Mouse (Mus musculus) intestine, embryonic 16.5 days (tissue): ENCODE data around the gene H2-Eb2. TPM values are rescaled to one million over a fixed set of nuclear protein-coding genes. Genes with fewer than 3 reads are reported as not detected.

Experiments
- ATAC-seq: fragments of 200-750 bp; cut with Nextera tagmentation; 2 replicates; pipeline ENCODE4 v1.8.0; 2017; ENCODE audit warnings: moderate TSS enrichment, moderate library complexity
- H3K27ac ChIP-seq: fragments of 300-500 bp; sonication (generic); 2 replicates; pipeline ENCODE4 v1.5.1; 2014; ENCODE audit warnings: mild to moderate bottlenecking, low read length
- H3K27me3 ChIP-seq: fragments of 300-500 bp; sonication (generic); replicated peaks from 2 replicates; pipeline ENCODE4 v1.6.1; 2014; ENCODE audit warnings: low read length, control low read depth, mixed read lengths; ENCODE audit not compliant: control insufficient read depth, insufficient read depth
- H3K36me3 ChIP-seq: fragments of 300-500 bp; sonication (generic); 2 replicates; pipeline ENCODE4 v1.6.1; 2014; ENCODE audit warnings: low read length, control low read depth; ENCODE audit not compliant: control insufficient read depth, insufficient read depth
- H3K4me1 ChIP-seq: fragments of 300-500 bp; sonication (generic); 2 replicates; pipeline ENCODE4 v1.6.1; 2014; ENCODE audit warnings: low read length, control low read depth, mixed read lengths; ENCODE audit not compliant: control insufficient read depth, insufficient read depth
- H3K4me2 ChIP-seq: fragments of 300-500 bp; sonication (generic); 2 replicates; pipeline ENCODE4 v1.6.1; 2014; ENCODE audit warnings: low read depth, low read length, control low read depth
- H3K4me3 ChIP-seq: fragments of 300-500 bp; sonication (generic); 2 replicates; pipeline ENCODE4 v1.5.1; 2014; ENCODE audit warnings: mild to moderate bottlenecking, low read length
- H3K9ac ChIP-seq: fragments of 300-500 bp; sonication (generic); 2 replicates; pipeline ENCODE4 v1.6.1; 2014; ENCODE audit warnings: low read depth, low read length
- H3K9me3 ChIP-seq: fragments of 300-500 bp; sonication (generic); 2 replicates; pipeline ENCODE4 v1.6.1; 2016; ENCODE audit warnings: low read length, control low read depth; ENCODE audit not compliant: control insufficient read depth
- WGBS: fragments of 180-500 bp; shearing (Covaris S2); extraction: QIAGEN DNeasy Blood & Tissue Kit; methylation state at CpG from one replicate; pipeline ENCODE4 v1.1.7; 2014; 5-methylcytosine and 5-hydroxymethylcytosine counted together
- polyA plus RNA-seq: library from polyadenylated mRNA; unstranded; fragments of >200 nt; fragmentation: Nextera tagmentation; extraction: Ambion mirVana; gene quantifications from 2 replicates; pipeline ENCODE4 v1.2.1, GENCODE M21; 2015

Gene H2-Eb2
- polyA plus RNA-seq, 1 experiment from 2014 or later, result not detected

GRCm38 (mm10) chr17:34292570-34292969 is 32.9 kb upstream of the H2-Eb2 start:
- Histone ChIP-seq H3K4me1 (no peaks in the 10 kb centered on the region), H3K36me3 (no peaks in the 10 kb centered on the region), H3K27ac (no peak overlapping the region), H3K9ac (no peak overlapping the region), H3K4me3 (no peak overlapping the region), H3K9me3 (no peaks in the 10 kb centered on the region), H3K27me3 (no peaks in the 10 kb centered on the region), H3K4me2 (no peak overlapping the region)
- no peak for ATAC-seq
- 85% methylated on average over 4 of the region's 4 CpGs for WGBS

- no peak overlapping the region for H3K4me2 ChIP-seq
- WGBS, result 61% methylated on average over 2 of the region's 2 CpGs
- no peak overlapping the region for H3K27ac ChIP-seq
- H3K27me3 ChIP-seq, result no peaks in the 10 kb centered on the region
- H3K9ac ChIP-seq, result no peak overlapping the region
- H3K4me1 ChIP-seq, result no peaks in the 10 kb centered on the region
- H3K9me3 ChIP-seq, result no peaks in the 10 kb centered on the region
- no peak for ATAC-seq
- no peak overlapping the region for H3K4me3 ChIP-seq
- H3K36me3 ChIP-seq, result no peaks in the 10 kb centered on the region
Measured at GRCm38 (mm10) chr17:34293533-34293932, 31.9 kb upstream of the H2-Eb2 start.

- H3K4me3 ChIP-seq, result no peak overlapping the region
- H3K27me3 ChIP-seq, result no peaks in the 10 kb centered on the region
- H3K9ac ChIP-seq, result no peak overlapping the region
- H3K4me1 ChIP-seq, result no peaks in the 10 kb centered on the region
- 62% methylated on average over 4 of the region's 4 CpGs for WGBS
- H3K36me3 ChIP-seq, result no peaks in the 10 kb centered on the region
- H3K27ac ChIP-seq, result no peak overlapping the region
- no peak for ATAC-seq
- H3K9me3 ChIP-seq, result no peaks in the 10 kb centered on the region
- H3K4me2 ChIP-seq, result no peak overlapping the region
Measured at GRCm38 (mm10) chr17:34294249-34294648, 31.2 kb upstream of the H2-Eb2 start.

GRCm38 (mm10) chr17:34295307-34295706 is 30.2 kb upstream of the H2-Eb2 start:
- no peak overlapping the region for H3K9ac ChIP-seq
- no peak for ATAC-seq
- no peaks in the 10 kb centered on the region for H3K27me3 ChIP-seq
- no peak overlapping the region for H3K27ac ChIP-seq
- no peaks in the 10 kb centered on the region for H3K9me3 ChIP-seq
- no peak overlapping the region for H3K4me3 ChIP-seq
- H3K36me3 ChIP-seq, result no peaks in the 10 kb centered on the region
- H3K4me1 ChIP-seq, result no peaks in the 10 kb centered on the region
- H3K4me2 ChIP-seq, result no peak overlapping the region

GRCm38 (mm10) chr17:34295891-34296794 is 29.3 kb upstream of the H2-Eb2 start:
- Histone ChIP-seq H3K27me3 (no peaks in the 10 kb centered on the region), H3K4me2 (peak overlapping the region; percentile 44), H3K9ac (no peak overlapping the region), H3K4me3 (peak overlapping the region; percentile 16; the same call in 1 of the 2 replicates), H3K4me1 (no peaks in the 10 kb centered on the region), H3K36me3 (no peaks in the 10 kb centered on the region), H3K9me3 (no peaks in the 10 kb centered on the region), H3K27ac (no peak overlapping the region)
- peak; percentile 47; the same call in 1 of the 2 replicates for ATAC-seq
- 25% methylated on average over 23 of the region's 23 CpGs for WGBS

GRCm38 (mm10) chr17:34299356-34299755 is 26.1 kb upstream of the H2-Eb2 start:
- ATAC-seq, result no peak
- H3K27me3 ChIP-seq, result no peaks in the 10 kb centered on the region

GRCm38 (mm10) chr17:34300071-34300470 is 25.4 kb upstream of the H2-Eb2 start:
- 78% methylated on average over 8 of the region's 8 CpGs for WGBS
- no peaks in the 10 kb centered on the region for H3K4me1 ChIP-seq

More at GRCm38 (mm10) chr17:34299356-34299755, 26.1 kb upstream of the H2-Eb2 start:
- no peak overlapping the region for H3K27ac ChIP-seq
- H3K4me3 ChIP-seq, result no peak overlapping the region
- 74% methylated on average over 3 of the region's 3 CpGs for WGBS
- no peak overlapping the region for H3K4me2 ChIP-seq
- H3K4me1 ChIP-seq, result no peaks in the 10 kb centered on the region
- H3K9me3 ChIP-seq, result no peaks in the 10 kb centered on the region
- no peak overlapping the region for H3K9ac ChIP-seq
- no peaks in the 10 kb centered on the region for H3K36me3 ChIP-seq

GRCm38 (mm10) chr17:34300691-34301566 is 24.5 kb upstream of the H2-Eb2 start:
- H3K27ac ChIP-seq, result peak overlapping the region; percentile 83
- peak; percentile 88 for ATAC-seq
- peak overlapping the region; percentile 33 for H3K4me2 ChIP-seq
- no peaks in the 10 kb centered on the region for H3K4me1 ChIP-seq
- no peaks in the 10 kb centered on the region for H3K27me3 ChIP-seq
- peak overlapping the region; percentile 18; the same call in 1 of the 2 replicates for H3K4me3 ChIP-seq
- H3K9ac ChIP-seq, result no peak overlapping the region; the same call in 1 of the 2 replicates
- 64% methylated on average over 23 of the region's 23 CpGs for WGBS
- H3K36me3 ChIP-seq, result no peaks in the 10 kb centered on the region
- H3K9me3 ChIP-seq, result no peaks in the 10 kb centered on the region

More at GRCm38 (mm10) chr17:34300071-34300470, 25.4 kb upstream of the H2-Eb2 start:
- H3K4me3 ChIP-seq, result no peak overlapping the region
- H3K4me2 ChIP-seq, result no peak overlapping the region
- no peak overlapping the region for H3K27ac ChIP-seq
- no peaks in the 10 kb centered on the region for H3K36me3 ChIP-seq
- H3K9ac ChIP-seq, result no peak overlapping the region
- ATAC-seq, result no peak
- no peaks in the 10 kb centered on the region for H3K9me3 ChIP-seq
- H3K27me3 ChIP-seq, result no peaks in the 10 kb centered on the region

GRCm38 (mm10) chr17:34301670-34302190 is 23.7 kb upstream of the H2-Eb2 start:
- ATAC-seq, result no peak
- H3K4me2 ChIP-seq, result no peak overlapping the region
- H3K27me3 ChIP-seq, result no peaks in the 10 kb centered on the region
- WGBS, result 85% methylated on average over 4 of the region's 4 CpGs
- H3K27ac ChIP-seq, result no peak overlapping the region
- no peak overlapping the region for H3K9ac ChIP-seq
- H3K4me3 ChIP-seq, result no peak overlapping the region
- H3K4me1 ChIP-seq, result no peaks in the 10 kb centered on the region
- H3K36me3 ChIP-seq, result no peaks in the 10 kb centered on the region
- no peaks in the 10 kb centered on the region for H3K9me3 ChIP-seq
